Mouse (Mus musculus) brain, adult 2 months (tissue): ENCODE data around the gene Pcnx2.
A peak's percentile ranks its signal among the peaks of the same experiment; 100 is the strongest.

Experiments
- DNase-seq: peaks from one replicate; pipeline ENCODE4 v3.0.0; 2011; ENCODE audit warnings: low read depth, low spot score

Gene Pcnx2

GRCm38 (mm10) chr8:125898899-125899298 is 782 bp upstream of the Pcnx2 start:
- peak; percentile 91 for DNase-seq

- peak; percentile 65 for DNase-seq
Observed at GRCm38 (mm10) chr8:125897388-125897787, 729 bp downstream of the Pcnx2 start.

- peak; percentile 72 for DNase-seq
Observed at GRCm38 (mm10) chr8:125889920-125890319, 8.2 kb downstream of the Pcnx2 start.

GRCm38 (mm10) chr8:125887549-125887948 is 10.6 kb downstream of the Pcnx2 start:
- DNase-seq, result no peak

- DNase-seq, result no peak
Observed at GRCm38 (mm10) chr8:125880447-125880846, 17.7 kb downstream of the Pcnx2 start.

GRCm38 (mm10) chr8:125873250-125873534 is 24.9 kb downstream of the Pcnx2 start:
- DNase-seq, result no peak

GRCm38 (mm10) chr8:125872501-125873249 is 25.4 kb downstream of the Pcnx2 start:
- peak; percentile 74 for DNase-seq

- peak; percentile 79 for DNase-seq
Observed at GRCm38 (mm10) chr8:125870821-125871321, 27.2 kb downstream of the Pcnx2 start.

- no peak for DNase-seq
Observed at GRCm38 (mm10) chr8:125870179-125870702, 27.9 kb downstream of the Pcnx2 start.

GRCm38 (mm10) chr8:125869739-125870138 is 28.4 kb downstream of the Pcnx2 start:
- no peak for DNase-seq

GRCm38 (mm10) chr8:125868552-125868951 is 29.6 kb downstream of the Pcnx2 start:
- DNase-seq, result no peak

- no peak for DNase-seq
Observed at GRCm38 (mm10) chr8:125866125-125866524, 32.0 kb downstream of the Pcnx2 start.

- DNase-seq, result no peak
Observed at GRCm38 (mm10) chr8:125857251-125857650, 40.9 kb downstream of the Pcnx2 start.

GRCm38 (mm10) chr8:125856160-125856559 is 42.0 kb downstream of the Pcnx2 start:
- no peak for DNase-seq

- no peak for DNase-seq
Observed at GRCm38 (mm10) chr8:125854379-125854778, 43.7 kb downstream of the Pcnx2 start.

GRCm38 (mm10) chr8:125853300-125853699 is 44.8 kb downstream of the Pcnx2 start:
- DNase-seq, result no peak

- DNase-seq, result peak; percentile 67
Observed at GRCm38 (mm10) chr8:125849181-125849580, 48.9 kb downstream of the Pcnx2 start.

- no peak for DNase-seq
Observed at GRCm38 (mm10) chr8:125847842-125848241, 50.3 kb downstream of the Pcnx2 start.

GRCm38 (mm10) chr8:125845281-125845680 is 52.8 kb downstream of the Pcnx2 start:
- no peak for DNase-seq

- DNase-seq, result no peak
Observed at GRCm38 (mm10) chr8:125843122-125843836, 54.8 kb downstream of the Pcnx2 start.

GRCm38 (mm10) chr8:125842158-125842557 is 56.0 kb downstream of the Pcnx2 start:
- no peak for DNase-seq

GRCm38 (mm10) chr8:125824688-125825087 is 73.4 kb downstream of the Pcnx2 start:
- DNase-seq, result peak; percentile 33

GRCm38 (mm10) chr8:125823719-125824118 is 74.4 kb downstream of the Pcnx2 start:
- peak; percentile 69 for DNase-seq
